8 mouse cellular contexts compared by ENCODE assay signal in the genomic region with DNA sequence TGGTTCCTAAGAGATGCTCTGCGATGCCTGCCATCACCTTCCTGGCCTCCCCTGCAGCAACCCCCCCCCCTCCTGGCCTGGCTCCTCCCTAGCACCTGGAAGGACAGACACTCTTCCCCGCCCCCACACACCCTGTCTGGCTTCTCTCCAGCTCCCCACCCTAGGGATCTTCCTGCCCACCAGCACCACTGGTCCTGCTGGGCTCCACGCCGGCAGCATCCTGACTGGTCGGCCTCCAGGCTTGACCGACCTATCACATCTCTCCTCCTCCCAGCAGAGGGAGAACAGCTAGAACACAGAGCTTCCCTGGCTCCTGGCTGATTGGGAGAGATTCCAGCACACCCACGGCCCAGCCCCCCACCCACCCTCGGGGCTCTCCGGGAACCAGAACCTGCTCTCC. TPM values are rescaled to one million over a fixed set of nuclear protein-coding genes. Genes with fewer than 3 reads are reported as not detected.
A peak's percentile ranks its signal among the peaks of the same experiment; 100 is the strongest.
DNase-seq lines count a peak whose midpoint lies in the region; ATAC-seq and TF ChIP-seq lines count a peak whose summit lies in the region.

No protein-coding gene starts in this region.

- DNase-seq in CD4-positive, CD25-positive, alpha-beta regulatory T cell, adult 2 months (ENCODE audit: low read depth, low spot score) = peak; percentile 42
- DNase-seq in embryo, embryonic 10 days (ENCODE audit: low spot score) = peak; percentile 40
- DNase-seq in cerebellum, adult 2 months = no peak

- peak overlapping the region; percentile 87 for H3K27ac ChIP-seq in hindbrain, embryonic 12.5 days
- H3K27ac ChIP-seq in midbrain, embryonic 15.5 days = peak overlapping the region; percentile 66
- H3K27ac ChIP-seq in cerebellum, adult 2 months (ENCODE audit: insufficient read depth, low read length) = no peak overlapping the region

- H3K4me1 ChIP-seq in hindbrain, embryonic 12.5 days = peaks cover 83% of the 10 kb centered on the region
- peaks cover 77% of the 10 kb centered on the region for H3K4me1 ChIP-seq in midbrain, embryonic 15.5 days
- peaks cover 2% of the 10 kb centered on the region; the same call in 1 of the 2 replicates for H3K4me1 ChIP-seq in cerebellum, adult 2 months (ENCODE audit: control insufficient read depth, insufficient read depth, low read length)

- TF ChIP-seq CTCF in cerebellum, adult 2 months (IDR thresholded peaks at IDR 0.05; ENCODE audit: borderline replicate concordance, insufficient read depth, low read depth, low read length) = no peak

- no peak for ATAC-seq in CD4-positive, CD25-positive, alpha-beta regulatory T cell, adult 4 months
- peak; percentile 53 for ATAC-seq in hindbrain, embryonic 12.5 days (ENCODE audit: low FRiP score)
- peak; percentile 27; the same call in 1 of the 2 replicates for ATAC-seq in midbrain, embryonic 15.5 days (replicated peaks)
- no peak for ATAC-seq in megakaryocyte progenitor cell, adult 5-6 weeks (replicated peaks; ENCODE audit: poor library complexity)
- no peak for ATAC-seq in activated CD4-positive, CD25-positive, alpha-beta regulatory T cell, adult 4 months

- peak overlapping the region; percentile 8; the same call in 1 of the 2 replicates for H3K4me2 ChIP-seq in hindbrain, embryonic 12.5 days (replicated peaks)
- peak overlapping the region; percentile 3 for H3K4me2 ChIP-seq in midbrain, embryonic 15.5 days

- H3K4me3 ChIP-seq in hindbrain, embryonic 12.5 days = no peak overlapping the region
- H3K4me3 ChIP-seq in midbrain, embryonic 15.5 days = no peak overlapping the region
- no peak overlapping the region for H3K4me3 ChIP-seq in cerebellum, adult 2 months (replicated peaks; ENCODE audit: insufficient read depth, low read depth, low read length)

- no peaks in the 10 kb centered on the region for H3K36me3 ChIP-seq in hindbrain, embryonic 12.5 days
- H3K36me3 ChIP-seq in midbrain, embryonic 15.5 days (replicated peaks) = no peaks in the 10 kb centered on the region

- H3K27me3 ChIP-seq in hindbrain, embryonic 12.5 days = 0 out of 2 replicates have a peak, but pooled peaks cover 6% of the 10 kb centered on the region
- no peaks in the 10 kb centered on the region for H3K27me3 ChIP-seq in midbrain, embryonic 15.5 days (replicated peaks)
- no peaks in the 10 kb centered on the region for H3K27me3 ChIP-seq in cerebellum, adult 2 months (ENCODE audit: control insufficient read depth, insufficient read depth, low read length)

- H3K9ac ChIP-seq in hindbrain, embryonic 12.5 days = no peak overlapping the region
- H3K9ac ChIP-seq in midbrain, embryonic 15.5 days = no peak overlapping the region

- H3K9me3 ChIP-seq in hindbrain, embryonic 12.5 days (replicated peaks) = no peaks in the 10 kb centered on the region
- no peaks in the 10 kb centered on the region for H3K9me3 ChIP-seq in midbrain, embryonic 15.5 days

- 8% methylated on average over 9 of the region's 9 CpGs for WGBS in hindbrain, embryonic 12.5 days
- 5% methylated on average over 9 of the region's 9 CpGs for WGBS in midbrain, embryonic 15.5 days
- 19% methylated on average over 9 of the region's 9 CpGs for WGBS in cerebellum, adult 2 months

- TF ChIP-seq POLR2A in cerebellum, adult 2 months (IDR thresholded peaks at IDR 0.05; ENCODE audit: borderline replicate concordance, insufficient read depth, low read length) = no peak

RNA-seq across cellular contexts. Expression of a gene that starts 34.5 kb away (rescaled TPM):
- polyA plus RNA-seq in CD4-positive, CD25-positive, alpha-beta regulatory T cell, adult 4 months (2017; shearing (Covaris generic)) = under 1 TPM in 1 of 2 experiments, not detected in 1; 0.10 TPM
- 2.4 and 2.5 TPM in 2 replicates for polyA plus RNA-seq in hindbrain, embryonic 12.5 days (2016; fragmentation: Nextera tagmentation; extraction: Ambion mirVana)
- 10.1 and 11.1 TPM in 2 replicates for polyA plus RNA-seq in midbrain, embryonic 15.5 days (2015; fragmentation: Nextera tagmentation; extraction: Ambion mirVana)
- not detected in 2 replicates for total RNA-seq in megakaryocyte progenitor cell, adult 5-6 weeks (2015)
- 0.04 TPM in 1 of 2 replicates, not detected in the other for total RNA-seq in megakaryocyte progenitor cell, adult 5-6 weeks (2017)
- not detected for polyA plus RNA-seq in activated CD4-positive, CD25-positive, alpha-beta regulatory T cell, adult 4 months (2017; shearing (Covaris generic))
- 18.0 and 20.6 TPM in 2 replicates for polyA plus RNA-seq in cerebellum, adult 2 months (2012; rRNA removed)

Comparison
In these comparisons a context has a peak if more than half of its experiments do, and no peak if none do; other contexts are left out.
1. DNase-seq: peak in CD4-positive, CD25-positive, alpha-beta regulatory T cell, adult 2 months (single experiment) and embryo, embryonic 10 days (single experiment); none in cerebellum, adult 2 months (0 of 2).
2. ATAC-seq: peak in hindbrain, embryonic 12.5 days (single experiment) and midbrain, embryonic 15.5 days (single experiment); none in CD4-positive, CD25-positive, alpha-beta regulatory T cell, adult 4 months (single experiment), megakaryocyte progenitor cell, adult 5-6 weeks (single experiment) and activated CD4-positive, CD25-positive, alpha-beta regulatory T cell, adult 4 months (single experiment).